Mouse (Mus musculus) myocyte (in vitro differentiated cells): Measurements from ENCODE around the gene Aamp.

ENCODE experiments used
- E2F4 ChIP-seq: IDR thresholded peaks from one replicate; pipeline ENCODE4 v1.6.1; 2011; ENCODE audit warnings: mild to moderate bottlenecking, control low read depth, moderate library complexity; ENCODE audit not compliant: insufficient read depth
- MAX ChIP-seq: IDR thresholded peaks from one replicate; pipeline ENCODE4 v1.6.1; 2011; ENCODE audit warnings: low read depth, mild to moderate bottlenecking, control low read depth
- MYOD1 ChIP-seq, 3 experiments: IDR thresholded peaks; one replicate each; pipeline ENCODE4 v1.6.1; 2011; ENCODE audit warnings: control low read depth in 2 of 3, low read depth in 2 of 3, mild to moderate bottlenecking in 2 of 3, moderate library complexity in 1 of 3; ENCODE audit not compliant: insufficient read length in 2 of 3, control insufficient read depth in 1 of 3
- MYOG ChIP-seq, 3 experiments: IDR thresholded peaks; one replicate each; pipeline ENCODE4 v1.6.1; 2011; ENCODE audit warnings: control low read depth in 2 of 3, low read depth in 2 of 3, mild to moderate bottlenecking in 2 of 3; ENCODE audit not compliant: insufficient read length in 2 of 3, control insufficient read depth in 1 of 3, insufficient read depth in 1 of 3
- POLR2A ChIP-seq: IDR thresholded peaks from one replicate; pipeline ENCODE4 v1.6.1; 2011; ENCODE audit warnings: low read depth, mild to moderate bottlenecking, control low read depth, moderate library complexity; ENCODE audit not compliant: insufficient read length
- POLR2AphosphoS2 ChIP-seq: IDR thresholded peaks from one replicate; pipeline ENCODE4 v1.6.1; 2011; ENCODE audit warnings: low read depth, control low read depth; ENCODE audit not compliant: insufficient read length
- SRF ChIP-seq: IDR thresholded peaks from one replicate; pipeline ENCODE4 v1.6.1; 2011; ENCODE audit warnings: low read depth; ENCODE audit not compliant: control insufficient read depth, insufficient read length
- TCF12 ChIP-seq: IDR thresholded peaks from one replicate; pipeline ENCODE4 v1.6.1; 2011; ENCODE audit warnings: mild to moderate bottlenecking, control low read depth; ENCODE audit not compliant: poor library complexity, insufficient read depth, severe bottlenecking
- TCF3 ChIP-seq: IDR thresholded peaks from one replicate; pipeline ENCODE4 v1.6.1; 2011; ENCODE audit warnings: low read depth, control low read depth; ENCODE audit not compliant: insufficient read length
- USF1 ChIP-seq: IDR thresholded peaks from one replicate; pipeline ENCODE4 v1.6.1; 2011; ENCODE audit warnings: low read depth, mild to moderate bottlenecking, control low read depth, moderate library complexity

- TF ChIP-seq POLR2A (no peak), TCF3 (no peak), USF1 (no peak), MYOG (IDR thresholded peaks at IDR 0.05; ENCODE audit: control insufficient read depth in 1 of 3, insufficient read depth in 1 of 3, insufficient read length in 2 of 3, low read depth in 2 of 3) (no peak), MYOD1 (IDR thresholded peaks at IDR 0.05; ENCODE audit: control insufficient read depth in 1 of 3, insufficient read length in 2 of 3, low read depth in 2 of 3) (no peak), MAX (no peak), POLR2AphosphoS2 (no peak), SRF (no peak), E2F4 (no peak), TCF12 (no peak)
Observed at GRCm38 (mm10) chr1:74305522-74305921, 21.0 kb upstream of the Aamp start, which contains the start of gene Tmbim1.
